Mouse (Mus musculus): ENCODE measurements around the gene Car10. TPM values are rescaled to one million over a fixed set of nuclear protein-coding genes. Genes with fewer than 3 reads are reported as not detected.

Car10 gene
- 10 to 100 TPM; 36.6 to 36.8 TPM for total RNA-seq (2021)

- peak; percentile 40 to 59 for DNase-seq
These were observed at the start of gene Car10 for GRCm38 (mm10) chr11:93097941-93098828. Gene Car10, plus strand, starts transcription at chr11:93098028.

- no peak for DNase-seq
These were observed 32.8 kb upstream of the Car10 start for GRCm38 (mm10) chr11:93065021-93065420.

GRCm38 (mm10) chr11:93065656-93066181, 32.1 kb upstream of the Car10 start:
- no peak for DNase-seq

GRCm38 (mm10) chr11:93095588-93095987, 2.2 kb upstream of the Car10 start:
- DNase-seq: no peak

- no peak for DNase-seq
These were observed 827 bp upstream of the Car10 start for GRCm38 (mm10) chr11:93097001-93097400.

GRCm38 (mm10) chr11:93097431-93097851, 387 bp upstream of the Car10 start:
- DNase-seq: peak; percentile 19 to 32

GRCm38 (mm10) chr11:93098933-93099381, 1.1 kb downstream of the Car10 start:
- DNase-seq: peak; percentile 31 to 47

- DNase-seq: peak; percentile 11 to 16
These were observed 1.9 kb downstream of the Car10 start for GRCm38 (mm10) chr11:93099431-93100370.

- DNase-seq: no peak
These were observed 2.8 kb downstream of the Car10 start for GRCm38 (mm10) chr11:93100606-93101005.

GRCm38 (mm10) chr11:93101106-93101505, 3.3 kb downstream of the Car10 start:
- DNase-seq: peak in 1 of 2 experiments; percentile 3

- no peak for DNase-seq
These were observed 4.5 kb downstream of the Car10 start for GRCm38 (mm10) chr11:93102321-93102720.

GRCm38 (mm10) chr11:93103101-93103815, 5.4 kb downstream of the Car10 start:
- DNase-seq: no peak

GRCm38 (mm10) chr11:93109451-93109850, 11.6 kb downstream of the Car10 start:
- DNase-seq: peak in 1 of 2 experiments; percentile 11

GRCm38 (mm10) chr11:93120766-93121415, 23.1 kb downstream of the Car10 start:
- peak; percentile 6 to 9 for DNase-seq

GRCm38 (mm10) chr11:93123691-93124090, 25.9 kb downstream of the Car10 start:
- DNase-seq: no peak

GRCm38 (mm10) chr11:93126466-93126865, 28.6 kb downstream of the Car10 start:
- DNase-seq: no peak

GRCm38 (mm10) chr11:93128481-93128880, 30.7 kb downstream of the Car10 start:
- no peak for DNase-seq

- DNase-seq: no peak
These were observed 40.0 kb downstream of the Car10 start for GRCm38 (mm10) chr11:93137841-93138240.

GRCm38 (mm10) chr11:93141727-93142126, 43.9 kb downstream of the Car10 start:
- no peak for DNase-seq

GRCm38 (mm10) chr11:93144544-93144943, 46.7 kb downstream of the Car10 start:
- peak in 1 of 2 experiments; percentile 11 for DNase-seq

- DNase-seq: no peak
These were observed 57.1 kb downstream of the Car10 start for GRCm38 (mm10) chr11:93154910-93155309.
